Mouse (Mus musculus): ENCODE measurements around the gene Plce1.
"Not testable (repeated sequence)": the region's sequence is repeated elsewhere in the genome, so short reads cannot be mapped to it uniquely, and the experiment has no call there.

The Plce1 gene

DNA sequence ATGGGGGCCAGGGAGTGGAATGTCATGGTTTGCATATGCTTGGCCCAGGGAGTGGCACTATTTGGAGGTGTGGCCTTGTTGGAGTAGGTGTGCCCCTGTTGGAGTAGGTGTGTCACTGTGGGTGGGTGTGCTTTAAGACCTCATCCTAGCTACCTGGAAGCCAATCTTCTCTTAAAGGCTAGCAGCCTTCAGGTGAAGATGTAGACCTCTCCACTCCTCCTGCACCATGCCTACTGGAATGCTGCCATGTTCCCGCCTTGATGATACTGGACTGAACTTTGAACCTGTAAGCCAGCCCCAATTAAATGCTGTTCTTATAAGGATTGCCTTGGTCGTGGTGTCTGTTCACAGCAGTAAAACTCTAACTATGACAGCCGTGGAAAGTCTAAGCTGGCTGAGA, 158.1 kb downstream of the Plce1 start:
- no peak for DNase-seq (ENCODE audit: low spot score)

DNA sequence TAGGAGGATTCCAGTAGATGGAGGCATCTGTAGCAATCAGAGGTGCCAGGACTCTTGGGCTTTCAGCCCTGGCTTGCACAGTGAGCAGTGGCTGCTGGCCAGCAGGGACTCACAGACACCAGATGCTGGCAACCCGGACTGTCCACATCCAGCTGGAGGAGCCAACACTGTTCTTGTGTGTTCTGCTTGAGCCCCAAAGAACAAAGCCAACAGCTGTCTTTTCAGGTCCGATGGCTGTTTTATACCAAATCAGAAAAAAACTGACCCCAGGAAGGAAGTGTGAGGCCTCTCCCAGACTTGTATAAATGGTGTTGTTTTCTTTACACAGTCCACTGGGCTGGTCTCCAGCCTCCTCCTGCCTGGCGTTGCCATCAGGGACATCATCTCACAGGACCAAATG, 158.9 kb downstream of the Plce1 start:
- DNase-seq (ENCODE audit: low spot score): peak; percentile 24

DNA sequence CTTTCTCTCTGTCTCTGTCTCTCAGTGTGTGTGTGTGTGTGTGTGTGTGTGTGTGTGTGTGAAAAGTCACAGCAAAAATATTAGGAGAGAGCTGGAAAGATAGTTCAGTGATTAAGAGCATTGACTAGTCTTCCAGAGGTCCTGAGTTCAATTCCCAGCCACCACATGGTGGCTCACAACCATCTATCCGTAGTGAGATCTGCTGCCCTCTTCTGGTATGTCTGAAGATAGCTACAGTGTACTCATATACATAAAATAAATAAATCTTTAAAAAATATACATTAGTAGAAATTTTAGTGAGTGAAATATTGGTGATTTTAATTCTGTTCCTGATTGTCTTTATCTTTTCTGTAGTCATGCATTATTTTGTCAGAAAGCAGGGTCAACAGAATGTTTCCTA, 161.6 kb downstream of the Plce1 start:
- DNase-seq (ENCODE audit: low spot score): not testable (repeated sequence)

DNA sequence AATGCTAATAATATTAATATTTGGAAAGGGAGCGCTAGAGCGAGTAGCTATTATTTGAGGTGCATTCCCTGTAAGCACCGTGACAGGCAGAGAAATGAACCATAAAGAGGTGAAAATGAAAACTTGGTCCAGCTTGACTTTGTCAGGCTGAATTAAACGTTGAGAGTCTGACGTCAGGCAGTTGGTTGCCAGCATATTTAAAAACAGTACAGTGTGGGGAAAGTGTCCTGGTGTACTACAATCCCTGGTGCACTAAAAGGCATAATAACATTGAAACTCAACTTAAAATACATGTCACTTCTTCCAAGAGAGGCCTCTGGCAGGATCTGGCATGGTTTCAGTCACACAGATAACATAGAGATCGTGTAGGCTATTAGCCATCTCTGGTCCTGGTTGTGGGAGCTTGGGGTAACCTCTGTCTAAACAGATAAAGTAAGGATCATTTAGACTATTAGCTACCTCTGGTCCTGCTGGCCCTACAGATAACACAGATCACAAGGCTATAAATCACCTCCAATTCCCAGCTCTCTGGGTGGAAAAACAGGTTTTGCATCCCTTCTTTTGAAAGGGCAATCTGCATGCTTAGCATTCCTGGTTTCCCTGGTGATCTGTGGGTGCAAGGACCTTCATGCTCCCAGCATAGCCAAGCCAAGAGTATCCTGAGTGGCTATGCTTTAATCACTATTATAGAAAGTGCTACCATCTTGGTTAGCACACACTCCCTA, 164.1 kb downstream of the Plce1 start:
- no peak for DNase-seq (ENCODE audit: low spot score)

DNA sequence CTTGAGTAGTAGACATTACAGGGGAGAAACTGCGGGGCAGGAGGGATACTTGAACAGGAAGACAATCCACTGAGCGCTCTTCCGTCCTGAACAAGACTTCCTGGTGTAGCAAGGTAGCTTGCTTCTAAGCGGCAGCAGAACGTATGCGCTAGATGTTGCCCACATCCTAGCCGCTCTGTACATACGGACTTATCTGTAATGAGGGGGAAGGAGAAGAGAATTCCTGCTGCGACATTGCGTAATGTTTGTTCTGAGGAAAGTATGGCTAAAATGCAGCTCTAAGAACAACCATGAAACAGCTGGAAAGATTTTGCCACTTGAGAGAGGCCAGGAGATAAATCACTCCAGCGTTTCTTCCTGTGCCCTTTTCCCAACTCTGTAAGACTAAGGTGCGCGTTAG, 177.1 kb downstream of the Plce1 start:
- DNase-seq (ENCODE audit: low spot score): no peak

DNA sequence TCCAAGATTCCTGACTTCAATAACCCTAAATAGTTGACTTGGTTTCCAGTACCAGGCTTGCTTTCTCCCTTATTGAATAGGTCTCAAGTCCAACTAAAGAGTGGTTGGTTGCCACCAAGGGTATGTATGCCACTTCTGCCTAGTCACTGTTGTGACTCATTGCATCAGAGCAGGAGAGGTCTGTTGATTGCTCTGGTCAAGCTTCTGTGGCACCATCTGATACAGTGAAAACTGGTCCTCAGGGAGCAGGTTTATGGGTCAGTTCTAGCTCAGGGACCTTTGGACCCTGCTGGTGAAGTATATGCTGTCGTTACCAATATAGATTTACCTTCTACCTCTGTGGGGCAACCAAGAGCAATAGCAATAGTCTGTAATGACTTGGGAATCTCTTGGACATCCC, 184.5 kb downstream of the Plce1 start:
- no peak for DNase-seq (ENCODE audit: low spot score)

DNA sequence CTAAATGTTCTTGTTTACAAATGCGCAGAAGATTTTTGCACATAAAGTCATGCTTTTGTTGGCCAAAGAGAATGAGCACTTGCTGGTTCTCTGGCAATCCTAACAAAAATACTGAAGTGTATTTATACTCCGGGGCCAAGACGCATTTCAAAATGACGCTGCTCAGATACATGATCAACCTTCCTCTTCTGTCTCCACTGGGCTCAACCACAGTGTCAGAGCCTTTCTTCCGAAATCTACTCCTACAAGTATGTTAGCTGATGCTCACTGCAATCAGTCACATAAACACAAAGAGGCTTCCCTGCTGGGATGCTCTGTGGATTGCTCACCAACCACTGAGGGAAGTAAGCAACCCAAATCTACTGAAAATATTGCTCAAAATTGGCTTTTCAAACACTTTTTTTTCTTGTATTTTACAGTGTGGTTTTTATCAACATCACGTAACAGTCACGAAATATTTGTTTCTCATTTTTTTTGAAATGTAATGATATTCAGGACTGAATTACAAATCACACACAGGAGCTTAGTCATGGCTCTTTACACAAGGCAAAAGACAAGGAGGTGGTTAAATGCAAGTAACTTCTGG, 191.2 kb downstream of the Plce1 start:
- no peak for DNase-seq (ENCODE audit: low spot score)

DNA sequence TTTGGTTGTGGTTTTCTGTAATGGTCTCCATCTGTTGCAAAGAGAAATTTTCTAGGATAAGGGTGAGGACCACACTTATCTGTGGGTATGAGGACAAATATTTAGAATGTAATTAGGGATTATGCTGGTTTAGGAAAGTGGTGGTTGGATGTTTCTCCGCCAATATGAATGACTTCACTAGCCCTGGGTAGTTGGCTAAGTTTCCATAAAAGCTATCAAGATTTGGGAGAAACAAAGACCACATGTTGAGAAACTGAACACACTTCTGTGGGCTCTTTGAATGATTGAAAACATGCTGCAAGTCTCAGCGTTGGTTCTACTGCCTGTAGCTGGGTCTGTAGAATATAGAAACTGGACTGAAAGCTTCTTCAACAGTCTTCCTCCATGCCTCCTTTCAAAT, 193.0 kb downstream of the Plce1 start:
- no peak for DNase-seq (ENCODE audit: low spot score)

DNA sequence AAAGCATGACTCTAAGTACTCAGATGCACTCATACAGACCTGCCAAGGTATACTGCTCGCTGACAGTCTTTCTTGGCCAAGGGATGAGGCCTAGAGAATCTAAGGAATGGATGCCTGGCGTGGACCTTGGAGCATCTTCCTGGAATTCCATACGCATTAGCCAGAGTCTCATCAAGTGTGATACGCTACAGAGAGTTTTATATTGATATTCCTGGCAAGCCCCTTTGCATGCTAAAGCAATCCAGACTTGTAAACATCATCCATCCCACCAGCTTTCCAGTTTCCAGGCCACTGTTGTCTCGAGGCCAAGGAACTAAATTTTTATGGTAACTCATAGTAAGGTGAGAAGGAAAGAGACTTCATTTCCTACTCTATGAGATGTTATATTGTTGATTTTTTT, 197.7 kb downstream of the Plce1 start:
- DNase-seq (ENCODE audit: low spot score): no peak

DNA sequence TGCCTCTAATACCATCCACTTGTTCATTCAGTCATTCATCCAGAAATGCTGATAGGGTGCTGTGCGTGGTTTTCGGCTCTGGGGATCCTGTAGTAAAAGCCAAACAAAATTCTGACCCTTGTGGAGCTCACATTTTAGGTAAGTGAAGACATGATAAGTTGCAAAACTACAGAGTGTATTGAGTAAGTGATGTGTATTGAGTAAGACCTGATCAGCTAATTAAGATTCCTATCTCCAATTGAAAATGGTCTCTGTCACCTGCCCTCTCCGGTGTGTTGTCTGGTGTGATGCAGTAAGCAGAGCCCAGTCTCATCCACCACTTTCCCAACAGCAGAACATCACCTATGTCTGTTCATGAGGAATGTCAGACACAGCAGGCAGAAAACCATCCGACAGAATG, 198.6 kb downstream of the Plce1 start:
- DNase-seq (ENCODE audit: low spot score): no peak

DNA sequence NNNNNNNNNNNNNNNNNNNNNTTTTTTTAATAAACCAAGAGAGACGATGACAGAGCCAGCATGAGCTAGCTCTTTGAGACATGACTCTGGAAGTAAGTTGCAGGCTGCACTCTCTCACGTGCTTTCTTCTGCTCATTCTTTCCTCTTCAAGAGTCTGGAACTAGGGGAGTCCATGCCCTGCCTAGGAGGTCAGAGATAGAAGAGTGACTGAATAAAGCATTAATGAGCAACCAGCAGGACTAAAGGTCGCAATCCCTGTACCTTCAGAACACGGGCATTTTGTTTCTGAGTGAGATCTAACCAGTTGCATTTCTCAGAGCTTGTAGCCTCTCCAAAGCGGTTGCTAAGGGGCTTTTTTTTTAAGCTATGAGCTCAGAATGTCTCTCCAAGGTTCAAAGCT, 206.4 kb downstream of the Plce1 start:
- no peak for DNase-seq (ENCODE audit: low spot score)

DNA sequence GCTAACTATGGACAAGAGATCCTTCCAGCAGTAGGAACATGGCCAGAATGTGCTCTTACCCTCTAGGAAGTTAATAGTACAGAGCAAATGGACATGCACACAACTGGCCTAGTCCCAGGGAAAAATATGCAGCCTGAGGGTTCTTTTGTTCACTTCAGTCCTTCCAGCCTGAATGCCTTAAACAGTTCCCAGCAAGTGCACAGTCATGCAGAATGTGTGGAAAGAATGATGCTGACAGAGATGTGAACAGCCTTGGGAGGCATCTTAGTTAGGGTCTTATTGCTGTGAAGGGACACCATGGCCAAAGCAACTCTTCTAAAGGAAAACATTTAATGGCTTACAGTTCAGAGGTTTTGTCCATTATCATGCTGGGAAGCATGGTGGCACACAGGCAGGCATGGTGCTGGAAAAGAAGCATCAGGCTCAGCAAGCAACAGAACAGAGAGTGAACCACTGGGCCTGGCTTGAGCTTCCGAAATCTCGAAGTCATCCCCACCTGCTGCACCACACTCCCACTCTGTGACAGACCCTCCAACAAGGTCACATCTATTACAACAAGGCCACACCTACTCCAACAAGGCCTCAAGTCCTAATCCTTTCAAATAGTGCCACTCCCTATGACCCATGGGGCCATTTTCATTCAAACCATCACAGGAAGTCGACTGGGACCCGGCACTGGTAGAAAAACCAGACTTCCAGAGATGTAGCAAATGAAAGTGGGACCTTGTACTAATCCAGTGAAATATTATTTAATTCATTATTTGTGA, 208.0 kb downstream of the Plce1 start:
- no peak for DNase-seq (ENCODE audit: low spot score)

DNA sequence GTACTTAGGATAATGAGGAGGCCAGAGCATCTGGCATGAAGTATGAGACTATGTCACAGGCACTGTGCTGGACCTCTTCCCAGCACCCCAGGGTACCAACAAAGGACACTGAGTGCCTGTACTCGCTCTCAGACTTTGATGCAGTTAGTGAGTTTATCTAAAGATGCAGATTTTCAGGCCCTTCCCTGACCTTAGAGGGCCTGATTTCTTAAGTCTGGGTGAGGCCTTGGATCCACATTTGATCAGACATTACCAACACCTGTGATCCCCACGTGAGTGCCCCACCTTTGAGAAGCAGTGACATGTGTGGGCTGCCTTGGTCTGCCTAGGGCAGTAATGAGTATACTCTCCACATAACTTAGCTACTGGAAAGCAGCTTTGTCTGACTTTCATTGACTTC, 209.4 kb downstream of the Plce1 start:
- no peak for DNase-seq (ENCODE audit: low spot score)

DNA sequence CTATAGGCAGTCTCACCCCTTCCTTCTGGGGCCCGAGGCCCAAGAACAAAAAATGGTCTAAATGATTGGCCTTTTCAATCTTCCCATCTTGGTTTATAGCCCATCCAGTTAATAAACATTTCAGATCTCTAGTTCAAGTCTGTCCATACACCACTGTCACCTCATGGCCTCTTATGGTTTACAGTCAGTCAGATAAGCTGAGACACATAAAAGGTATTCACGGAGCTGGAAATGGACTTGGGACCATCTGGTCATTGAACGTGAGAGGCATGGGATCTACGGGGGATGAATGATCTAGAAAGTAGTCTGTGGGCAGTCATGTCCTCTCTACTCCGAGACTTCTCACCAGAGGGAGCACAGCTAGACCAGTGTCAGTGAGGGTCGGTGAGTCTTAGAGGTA, 210.6 kb downstream of the Plce1 start:
- DNase-seq (ENCODE audit: low spot score): no peak

DNA sequence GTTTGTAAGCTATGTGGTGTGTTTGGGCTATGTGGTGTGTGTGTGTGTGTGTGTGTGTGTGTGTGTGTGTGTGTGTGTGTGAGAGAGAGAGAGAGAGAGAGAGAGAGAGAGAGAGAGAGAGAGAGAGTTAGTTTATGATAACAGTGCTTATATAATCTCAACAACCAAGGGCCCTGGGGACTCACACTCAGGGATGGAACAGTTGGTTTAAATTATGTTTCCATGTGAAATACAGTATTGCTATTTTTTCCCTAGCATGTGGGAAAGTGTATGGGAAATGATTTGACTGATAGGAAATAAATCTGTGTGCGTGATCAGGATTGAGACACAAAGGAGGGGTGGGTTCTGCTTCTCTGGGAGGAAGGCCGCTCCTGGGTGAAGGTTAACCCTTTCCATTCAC, 212.4 kb downstream of the Plce1 start:
- DNase-seq (ENCODE audit: low spot score): no peak

DNA sequence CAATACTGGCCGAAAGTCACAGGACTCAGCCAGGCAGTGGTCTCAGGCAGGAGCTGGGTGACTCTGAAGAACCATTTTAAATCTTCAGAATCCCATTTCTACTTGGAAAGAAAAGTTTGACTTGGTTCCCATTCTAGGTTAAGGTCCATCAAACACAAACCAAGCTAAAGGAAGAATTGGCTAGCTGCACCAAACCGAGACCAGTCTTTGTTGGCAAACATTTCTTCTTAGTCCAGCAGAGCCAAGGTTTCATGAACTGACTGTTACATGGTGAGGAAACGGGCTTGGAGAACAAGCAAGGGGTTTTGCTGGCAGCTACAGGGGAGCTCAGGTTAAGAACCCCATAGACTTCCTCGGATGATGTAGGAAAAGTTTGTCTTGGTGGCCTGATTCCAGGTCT, 212.9 kb downstream of the Plce1 start:
- DNase-seq (ENCODE audit: low spot score): no peak

DNA sequence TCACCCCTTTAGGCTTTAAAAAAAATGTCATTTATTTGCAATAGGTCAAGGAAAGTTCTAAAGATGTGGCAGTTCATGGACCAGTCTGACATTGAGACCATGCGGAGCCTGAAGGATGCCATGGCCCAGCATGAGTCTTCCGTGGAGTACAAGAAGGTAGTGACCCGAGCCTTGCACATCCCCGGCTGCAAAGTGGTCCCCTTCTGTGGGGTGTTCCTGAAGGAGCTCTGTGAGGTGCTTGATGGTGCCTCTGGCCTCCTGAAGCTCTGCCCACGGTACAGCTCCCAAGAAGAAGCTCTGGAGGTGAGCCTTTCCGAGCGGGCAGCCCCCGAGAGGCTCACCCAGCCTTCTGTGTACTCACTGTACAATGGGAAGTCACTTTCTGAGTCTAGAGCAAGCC, 220.9 kb downstream of the Plce1 start:
- no peak for DNase-seq (ENCODE audit: low spot score)

DNA sequence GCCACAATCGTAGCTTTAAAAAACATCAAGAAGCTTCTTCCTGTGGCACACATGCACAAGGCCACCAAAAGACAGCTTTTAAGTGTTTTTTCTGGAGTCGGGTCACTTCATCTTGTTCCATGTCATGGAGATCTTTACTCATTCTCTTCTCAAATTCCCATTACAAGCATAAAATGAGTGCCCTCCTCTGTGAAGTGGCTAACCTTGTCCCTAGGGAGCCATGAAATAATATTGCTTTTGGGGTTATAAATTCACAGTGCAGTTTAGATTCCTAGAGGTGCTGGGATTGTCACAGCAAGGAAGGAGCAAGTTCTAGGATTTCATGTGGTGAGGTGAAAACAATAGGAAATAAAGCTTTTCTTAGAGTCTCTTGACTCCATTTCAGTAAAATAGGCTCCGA, 223.8 kb downstream of the Plce1 start:
- no peak for DNase-seq (ENCODE audit: low spot score)

DNA sequence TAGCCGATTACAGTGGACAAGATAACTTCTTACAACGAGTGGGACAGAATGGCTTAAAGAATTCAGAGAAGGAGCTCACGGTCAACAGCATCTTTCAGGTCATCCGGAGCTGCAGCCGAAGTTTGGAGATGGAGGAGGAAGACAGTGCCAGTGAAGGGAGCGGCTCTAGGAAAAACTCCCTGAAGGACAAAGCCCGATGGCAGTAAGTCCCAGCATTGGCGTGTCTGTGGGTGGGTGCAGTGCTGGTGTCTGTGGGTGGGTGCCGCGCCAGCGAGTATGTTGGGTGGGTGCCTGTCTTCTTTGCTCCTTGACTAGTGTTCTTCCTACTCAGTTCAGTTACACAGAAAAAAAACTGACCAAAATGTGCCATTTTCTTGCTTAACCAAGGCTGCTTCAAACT, 224.3 kb downstream of the Plce1 start:
- DNase-seq (ENCODE audit: low spot score): no peak

DNA sequence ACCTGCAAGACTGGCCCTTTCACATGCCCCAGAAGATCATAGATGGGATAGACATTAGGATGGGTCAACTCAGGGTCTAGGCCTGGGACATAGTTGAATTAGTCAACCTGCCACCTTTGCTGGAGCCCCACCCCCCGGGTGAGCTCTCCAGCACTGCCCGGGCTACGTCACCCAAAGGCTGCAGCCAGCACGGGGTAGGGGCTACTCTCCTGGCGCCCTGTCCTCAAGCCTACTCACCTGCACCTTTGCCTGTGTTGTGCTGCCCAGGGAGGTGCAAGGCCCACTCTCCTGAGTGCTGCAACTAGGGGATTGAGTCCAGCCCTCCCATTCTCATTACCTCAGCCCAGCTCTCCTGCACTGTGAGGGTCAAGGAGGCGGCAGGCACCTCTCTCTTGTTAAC, 225.5 kb downstream of the Plce1 start:
- no peak for DNase-seq (ENCODE audit: low spot score)

DNA sequence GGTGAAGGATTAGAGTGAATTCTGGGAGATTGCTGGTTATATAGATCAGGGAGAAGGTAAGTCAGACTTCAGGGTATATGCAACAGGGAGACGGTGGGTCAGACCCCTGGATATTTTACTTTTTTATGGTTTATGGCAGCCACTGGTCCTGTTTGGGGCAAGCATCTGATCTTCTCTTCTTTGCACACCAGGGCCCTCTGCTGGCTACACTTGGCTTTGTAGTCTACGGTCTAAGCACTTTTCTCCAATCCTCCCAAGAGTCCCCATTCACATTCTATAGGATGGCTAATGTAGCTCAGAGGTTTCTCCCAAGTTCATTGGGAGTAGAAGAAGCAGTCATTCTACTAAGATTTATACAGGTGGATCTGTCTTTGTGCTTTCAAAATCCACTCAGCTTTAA, 228.5 kb downstream of the Plce1 start:
- DNase-seq (ENCODE audit: low spot score): no peak

DNA sequence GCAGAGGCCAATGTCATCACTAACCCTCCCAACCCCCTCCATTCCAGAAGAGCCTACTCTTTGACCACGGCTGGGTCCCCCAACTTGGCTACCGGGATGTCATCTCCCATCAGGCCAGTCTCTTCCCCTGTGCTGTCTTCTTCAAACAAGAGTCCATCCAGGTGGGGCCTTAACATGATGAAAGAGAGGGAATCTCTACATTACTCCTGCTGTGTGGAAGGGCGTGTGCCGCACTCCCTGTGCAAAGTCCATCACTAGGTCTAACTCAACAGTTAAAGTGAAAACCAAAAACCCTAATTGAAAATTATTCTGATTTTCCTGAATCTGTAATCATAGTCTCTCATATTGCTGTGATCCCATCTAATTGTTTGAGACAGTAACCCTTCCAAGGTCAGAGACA, 240.9 kb downstream of the Plce1 start:
- no peak for DNase-seq (ENCODE audit: low spot score)

DNA sequence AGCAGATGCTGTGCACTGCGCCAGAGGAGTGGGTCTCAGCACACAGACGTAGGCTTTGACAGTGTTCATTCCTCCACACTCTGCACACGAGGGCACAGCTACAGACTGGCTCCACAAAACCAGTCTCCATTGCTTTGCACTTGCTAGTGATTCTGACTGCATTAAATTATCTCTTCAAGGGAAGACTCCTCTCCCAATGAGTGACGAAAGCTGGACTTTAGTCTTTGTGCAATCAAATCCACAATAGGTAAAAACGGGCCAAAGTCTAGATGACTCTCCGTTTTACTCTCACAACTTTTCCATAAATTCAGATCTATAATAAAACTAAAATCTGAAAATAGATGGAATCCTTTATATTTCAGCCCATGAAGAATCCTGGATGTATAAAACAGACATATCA, 242.1 kb downstream of the Plce1 start:
- no peak for DNase-seq (ENCODE audit: low spot score)

DNA sequence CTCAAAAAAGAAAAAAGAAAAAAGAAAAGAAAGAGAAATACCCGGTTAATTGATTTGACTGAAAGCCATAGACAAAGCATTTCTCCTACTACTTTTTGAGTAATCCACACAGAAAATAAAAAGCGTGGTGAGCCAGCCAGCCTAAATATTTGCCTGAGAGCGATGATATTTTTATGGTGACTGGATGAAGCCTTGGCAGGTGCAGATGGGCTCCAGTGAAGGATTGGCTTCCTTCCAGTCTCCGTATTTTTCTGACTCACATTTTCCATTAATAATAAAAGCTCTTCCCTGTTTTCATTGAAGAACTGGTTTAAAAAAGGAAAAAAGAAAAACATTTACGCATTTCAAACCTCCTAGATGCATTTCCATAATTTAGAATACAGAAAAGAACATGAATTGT, 243.1 kb downstream of the Plce1 start:
- peak; percentile 39 for DNase-seq (ENCODE audit: low spot score)
